Mouse (Mus musculus): ENCODE results near the gene Dusp18. TPM values are rescaled to one million over a fixed set of nuclear protein-coding genes. Genes with fewer than 3 reads are reported as not detected.
"Not testable (repeated sequence)": the region's sequence is repeated elsewhere in the genome, so short reads cannot be mapped to it uniquely, and the experiment has no call there.

Dusp18 gene
- polyA plus RNA-seq, 1 experiment, result 2.4 TPM

- no peak overlapping the region for H3K27ac ChIP-seq (ENCODE audit: control insufficient read depth, insufficient read depth, low read length)
- no peak for DNase-seq
Measured at GRCm38 (mm10) chr11:3903046-3903445, 8.0 kb downstream of the Dusp18 start.

DNA sequence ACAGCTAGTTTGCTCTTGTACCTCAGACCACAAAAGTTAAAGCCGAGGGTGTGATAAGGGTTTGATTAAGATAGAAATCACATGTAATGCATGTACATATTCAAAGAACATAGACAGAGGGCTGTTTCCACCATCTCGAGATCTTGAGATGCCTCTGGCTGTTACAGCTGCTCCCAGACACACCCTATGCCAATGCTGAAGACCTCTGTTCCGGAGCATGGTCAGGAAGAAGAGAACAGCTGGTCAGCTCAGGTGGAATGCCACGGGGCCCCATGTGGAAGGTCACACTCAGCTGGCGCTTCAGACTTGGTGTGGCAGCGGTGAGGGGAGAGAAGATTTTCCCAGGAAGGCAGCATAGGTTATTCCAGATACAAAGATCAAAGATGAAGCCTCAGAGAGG is 9.6 kb downstream of the Dusp18 start:
- no peak for TF ChIP-seq POLR2A (IDR thresholded peaks at IDR 0.05; ENCODE audit: control insufficient read depth, extremely low read depth, insufficient read depth, low read length, poor library complexity)
- TF ChIP-seq CTCF (IDR thresholded peaks at IDR 0.05; ENCODE audit: borderline replicate concordance, control insufficient read depth, extremely low read depth, insufficient read depth, low read length, poor library complexity), result no peak

More at GRCm38 (mm10) chr11:3903046-3903445, 8.0 kb downstream of the Dusp18 start:
- Histone ChIP-seq H3K27me3 (ENCODE audit: control insufficient read depth, insufficient read depth, low read length) (no peaks in the 10 kb centered on the region), H3K4me3 (ENCODE audit: control insufficient read depth, insufficient read depth, low read length) (no peak overlapping the region), H3K36me3 (ENCODE audit: control insufficient read depth, insufficient read depth, low read length) (no peaks in the 10 kb centered on the region), H3K4me1 (replicated peaks; ENCODE audit: control insufficient read depth, insufficient read depth, low read length) (no peaks in the 10 kb centered on the region)
- TF ChIP-seq POLR2A (IDR thresholded peaks at IDR 0.05; ENCODE audit: control insufficient read depth, extremely low read depth, insufficient read depth, low read length, poor library complexity) (no peak), CTCF (IDR thresholded peaks at IDR 0.05; ENCODE audit: borderline replicate concordance, control insufficient read depth, extremely low read depth, insufficient read depth, low read length, poor library complexity) (no peak)
- 83% methylated on average over 5 of the region's 5 CpGs for WGBS

DNA sequence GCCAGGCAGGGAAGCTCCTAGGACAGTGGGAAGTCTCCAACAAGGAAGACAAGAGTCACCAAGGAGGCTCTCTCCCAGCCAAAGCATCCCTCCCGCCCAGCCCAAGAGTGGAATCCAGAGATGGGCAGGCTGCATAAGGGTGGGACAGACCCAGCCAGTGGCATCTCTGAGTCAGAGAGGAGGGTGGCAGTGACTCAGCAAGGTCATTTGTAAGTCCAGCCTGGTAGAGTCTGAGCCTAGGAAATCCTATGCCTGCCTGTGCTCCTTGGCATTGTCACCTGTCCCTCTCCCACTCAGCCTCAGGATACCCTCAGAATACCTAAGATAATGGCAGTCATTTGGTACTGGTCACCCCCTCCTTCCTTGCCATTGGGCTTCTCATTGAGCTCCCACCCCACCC is 10.4 kb downstream of the Dusp18 start:
- no peaks in the 10 kb centered on the region for H3K4me1 ChIP-seq (replicated peaks; ENCODE audit: control insufficient read depth, insufficient read depth, low read length)
- no peak for DNase-seq

More for the DNA sequence above, 9.6 kb downstream of the Dusp18 start:
- DNase-seq, result no peak
- no peaks in the 10 kb centered on the region for H3K27me3 ChIP-seq (ENCODE audit: control insufficient read depth, insufficient read depth, low read length)
- H3K36me3 ChIP-seq (ENCODE audit: control insufficient read depth, insufficient read depth, low read length), result no peaks in the 10 kb centered on the region
- no peak overlapping the region for H3K4me3 ChIP-seq (ENCODE audit: control insufficient read depth, insufficient read depth, low read length)
- no peaks in the 10 kb centered on the region for H3K4me1 ChIP-seq (replicated peaks; ENCODE audit: control insufficient read depth, insufficient read depth, low read length)
- WGBS, result 84% methylated on average over 6 of the region's 6 CpGs
- H3K27ac ChIP-seq (ENCODE audit: control insufficient read depth, insufficient read depth, low read length), result no peak overlapping the region

DNA sequence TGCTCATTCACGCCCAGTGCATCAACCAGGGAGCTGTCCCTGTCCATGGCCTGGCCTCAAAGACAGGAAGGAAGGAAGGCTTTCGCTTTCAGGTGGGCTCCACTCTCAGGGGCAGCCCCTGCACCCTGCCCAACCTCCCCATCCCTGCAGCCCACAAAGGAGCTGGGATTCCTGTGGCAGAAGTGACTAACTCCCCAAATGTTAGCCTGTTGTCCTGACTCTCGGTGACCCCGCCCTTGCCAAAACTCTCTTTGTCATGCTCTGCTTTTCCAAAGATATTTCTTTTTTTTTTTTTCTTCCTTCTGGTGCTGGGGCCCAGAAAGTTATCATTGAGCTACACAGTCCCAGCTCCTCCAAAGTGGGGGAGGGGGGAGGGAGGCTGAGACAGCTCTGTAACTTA is 14.2 kb downstream of the Dusp18 start:
- WGBS, result 90% methylated on average over 4 of the region's 4 CpGs
- H3K4me1 ChIP-seq (replicated peaks; ENCODE audit: control insufficient read depth, insufficient read depth, low read length), result peaks cover 12% of the 10 kb centered on the region
- H3K36me3 ChIP-seq (ENCODE audit: control insufficient read depth, insufficient read depth, low read length), result no peaks in the 10 kb centered on the region
- no peak overlapping the region for H3K27ac ChIP-seq (ENCODE audit: control insufficient read depth, insufficient read depth, low read length)
- TF ChIP-seq POLR2A (IDR thresholded peaks at IDR 0.05; ENCODE audit: control insufficient read depth, extremely low read depth, insufficient read depth, low read length, poor library complexity), result no peak
- no peak for TF ChIP-seq CTCF (IDR thresholded peaks at IDR 0.05; ENCODE audit: borderline replicate concordance, control insufficient read depth, extremely low read depth, insufficient read depth, low read length, poor library complexity)
- DNase-seq, result no peak
- H3K4me3 ChIP-seq (ENCODE audit: control insufficient read depth, insufficient read depth, low read length), result no peak overlapping the region
- no peaks in the 10 kb centered on the region; the same call in 1 of the 2 replicates for H3K27me3 ChIP-seq (ENCODE audit: control insufficient read depth, insufficient read depth, low read length)

More for the DNA sequence above, 10.4 kb downstream of the Dusp18 start:
- H3K36me3 ChIP-seq (ENCODE audit: control insufficient read depth, insufficient read depth, low read length), result no peaks in the 10 kb centered on the region
- TF ChIP-seq CTCF (IDR thresholded peaks at IDR 0.05; ENCODE audit: borderline replicate concordance, control insufficient read depth, extremely low read depth, insufficient read depth, low read length, poor library complexity) (no peak), POLR2A (IDR thresholded peaks at IDR 0.05; ENCODE audit: control insufficient read depth, extremely low read depth, insufficient read depth, low read length, poor library complexity) (no peak)
- H3K27me3 ChIP-seq (ENCODE audit: control insufficient read depth, insufficient read depth, low read length), result no peaks in the 10 kb centered on the region
- WGBS, result 92% methylated on average over 1 of the region's 1 CpGs
- H3K4me3 ChIP-seq (ENCODE audit: control insufficient read depth, insufficient read depth, low read length), result no peak overlapping the region
- H3K27ac ChIP-seq (ENCODE audit: control insufficient read depth, insufficient read depth, low read length), result no peak overlapping the region

DNA sequence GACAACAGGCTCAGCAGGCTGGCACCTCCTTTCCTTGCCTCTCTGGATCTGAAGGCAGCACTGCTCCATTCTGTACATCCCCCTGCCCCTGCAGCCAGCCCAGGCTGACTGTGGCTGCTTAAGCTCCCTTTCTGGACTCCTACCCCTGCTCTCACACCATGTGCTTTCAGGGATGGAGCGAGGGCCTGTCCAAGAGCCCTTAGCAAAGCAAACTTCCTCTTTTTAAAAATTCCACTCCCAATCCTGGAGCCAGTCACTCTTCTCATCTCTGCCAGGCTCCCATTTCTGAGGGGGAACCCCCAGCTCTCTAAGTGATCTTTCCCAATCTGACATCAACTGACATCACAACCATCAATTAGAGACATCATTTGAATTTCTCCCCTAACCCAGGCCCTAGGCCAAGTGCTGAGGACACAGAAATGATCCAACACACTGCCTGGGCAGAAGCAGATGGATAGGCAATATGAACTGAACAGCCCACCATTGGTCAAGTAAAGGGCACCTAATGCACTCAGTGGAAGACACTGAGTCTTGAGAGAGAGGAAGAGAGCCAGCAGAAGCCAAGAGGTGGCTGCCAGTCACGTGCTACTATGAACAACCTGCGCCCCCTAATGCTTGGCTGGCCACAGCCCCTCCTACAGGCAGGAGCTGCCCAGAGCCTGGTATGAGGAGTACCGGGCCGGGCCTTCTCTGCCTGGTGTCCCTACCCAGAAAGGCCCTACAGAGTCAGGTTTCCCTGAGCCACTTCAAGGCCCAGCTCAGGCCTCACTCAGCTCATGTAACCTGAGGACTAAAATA is 15.7 kb downstream of the Dusp18 start:
- Histone ChIP-seq H3K27ac (ENCODE audit: control insufficient read depth, insufficient read depth, low read length) (no peak overlapping the region), H3K4me3 (ENCODE audit: control insufficient read depth, insufficient read depth, low read length) (no peak overlapping the region), H3K36me3 (ENCODE audit: control insufficient read depth, insufficient read depth, low read length) (no peaks in the 10 kb centered on the region), H3K4me1 (replicated peaks; ENCODE audit: control insufficient read depth, insufficient read depth, low read length) (peaks cover 14% of the 10 kb centered on the region), H3K27me3 (ENCODE audit: control insufficient read depth, insufficient read depth, low read length) (no peaks in the 10 kb centered on the region; the same call in 1 of the 2 replicates)
- TF ChIP-seq POLR2A (IDR thresholded peaks at IDR 0.05; ENCODE audit: control insufficient read depth, extremely low read depth, insufficient read depth, low read length, poor library complexity) (no peak), CTCF (IDR thresholded peaks at IDR 0.05; ENCODE audit: borderline replicate concordance, control insufficient read depth, extremely low read depth, insufficient read depth, low read length, poor library complexity) (no peak)
- no peak for DNase-seq
- 70% methylated on average over 5 of the region's 5 CpGs for WGBS

DNA sequence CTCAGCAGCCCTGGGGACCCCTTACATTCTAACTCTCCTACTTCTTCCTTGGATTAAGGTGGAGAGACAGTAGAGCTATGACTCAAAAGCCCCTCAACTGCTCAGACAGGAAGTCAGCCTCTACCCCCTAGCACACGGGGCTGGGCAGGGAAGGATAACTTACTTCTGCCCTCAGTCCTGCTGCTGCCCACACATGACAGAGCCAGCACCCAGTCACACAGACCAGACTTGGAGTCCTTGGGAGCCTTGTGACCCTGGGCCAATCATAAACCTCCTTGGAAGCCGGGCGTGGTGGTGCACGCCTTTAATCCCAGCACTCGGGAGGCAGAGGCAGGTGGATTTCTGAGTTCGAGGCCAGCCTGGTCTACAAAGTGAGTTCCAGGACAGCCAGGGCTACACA is 16.4 kb downstream of the Dusp18 start:
- 91% methylated on average over 6 of the region's 6 CpGs for WGBS
- not testable (repeated sequence) for H3K4me3 ChIP-seq (ENCODE audit: control insufficient read depth, insufficient read depth, low read length); H3K27me3 ChIP-seq (ENCODE audit: control insufficient read depth, insufficient read depth, low read length); H3K27ac ChIP-seq (ENCODE audit: control insufficient read depth, insufficient read depth, low read length); DNase-seq; H3K36me3 ChIP-seq (ENCODE audit: control insufficient read depth, insufficient read depth, low read length)
- H3K4me1 ChIP-seq (replicated peaks; ENCODE audit: control insufficient read depth, insufficient read depth, low read length), result peaks cover 14% of the 10 kb centered on the region

Measured in thymus, adult 2 months (tissue).